Mouse (Mus musculus) lung, postnatal 14 days (tissue): ENCODE data around the gene Tbx2.

ENCODE experiments used
- DNase-seq: peaks from one replicate; pipeline ENCODE4 v3.0.0; 2021

The Tbx2 gene

GRCm38 (mm10) chr11:85827342-85827741 lies 5.0 kb upstream of the Tbx2 start:
- no peak for DNase-seq

GRCm38 (mm10) chr11:85828691-85829519 lies 3.4 kb upstream of the Tbx2 start:
- no peak for DNase-seq

DNA sequence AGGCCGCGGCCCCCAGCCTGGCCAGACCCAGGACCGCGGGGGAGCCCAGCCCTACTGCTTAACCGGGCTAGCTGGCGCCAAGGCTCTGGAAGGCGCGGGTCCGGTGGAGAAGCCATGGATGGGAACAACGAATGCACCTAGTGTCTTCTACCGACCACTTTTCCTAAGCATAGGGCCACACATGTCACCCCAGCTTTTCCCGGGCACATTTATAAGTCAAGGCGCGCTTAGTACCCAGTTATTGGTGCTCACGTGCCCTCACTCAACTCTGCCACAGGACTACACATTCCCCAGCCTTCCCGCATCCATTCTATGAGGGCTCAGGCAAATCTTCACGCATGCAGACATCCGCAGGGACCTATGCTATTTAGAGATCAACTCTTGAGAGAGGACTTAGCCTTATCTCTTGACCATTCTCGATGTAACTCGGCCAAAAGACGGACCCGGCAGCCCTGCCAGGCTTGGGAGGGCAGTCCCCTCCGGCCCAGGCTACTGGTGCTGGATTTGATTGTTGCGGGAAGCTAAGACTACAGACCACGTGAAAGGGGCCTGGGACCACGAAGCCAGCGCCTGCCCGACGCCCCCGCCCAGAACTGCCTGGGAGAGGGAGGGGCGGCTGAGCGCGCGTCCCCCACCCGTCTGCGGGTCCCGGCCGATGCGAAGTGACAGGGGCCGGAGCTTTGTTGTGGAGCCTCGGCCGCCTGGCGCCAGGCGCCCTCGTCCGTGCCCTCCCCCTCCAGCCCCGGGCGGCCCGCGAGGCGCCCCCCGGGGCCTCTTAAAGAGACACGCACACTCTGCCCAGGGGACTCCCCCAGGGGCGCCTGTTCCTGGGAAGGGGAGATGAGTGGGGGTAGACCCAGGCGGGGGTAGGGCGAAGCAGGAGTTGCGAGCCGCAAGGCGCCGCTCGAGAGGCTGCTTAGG lies 2.6 kb upstream of the Tbx2 start:
- no peak for DNase-seq

GRCm38 (mm10) chr11:85830901-85831341 lies 1.4 kb upstream of the Tbx2 start:
- DNase-seq, result no peak

DNA sequence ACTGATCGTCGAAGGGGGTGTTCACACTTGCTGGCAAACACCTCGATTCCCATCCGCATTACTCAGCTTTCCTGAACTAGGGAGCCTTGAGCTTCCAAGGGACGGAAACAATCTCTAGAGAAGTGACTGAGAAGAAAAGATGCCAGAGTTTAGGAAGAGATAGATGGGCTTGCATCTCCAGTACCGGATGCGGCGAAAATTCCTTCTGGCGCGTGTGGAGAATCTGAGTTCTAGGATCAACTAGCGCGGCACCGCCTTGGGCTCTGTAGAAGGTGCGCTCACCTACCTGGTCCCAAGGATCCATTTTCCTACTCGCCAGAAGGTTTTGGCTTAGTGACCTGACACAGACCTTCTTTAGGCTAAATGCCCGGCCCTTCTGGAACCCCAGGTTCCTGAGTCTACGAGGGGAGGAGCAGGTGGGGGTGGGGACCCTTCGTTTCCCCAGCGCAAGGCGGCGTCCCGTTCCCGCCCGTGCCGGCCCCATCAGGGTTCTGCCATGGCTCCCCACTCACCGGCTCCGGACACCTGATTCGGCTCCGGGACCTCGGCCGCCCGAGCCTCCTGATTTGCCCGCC lies 608 bp upstream of the Tbx2 start:
- DNase-seq, result no peak

DNA sequence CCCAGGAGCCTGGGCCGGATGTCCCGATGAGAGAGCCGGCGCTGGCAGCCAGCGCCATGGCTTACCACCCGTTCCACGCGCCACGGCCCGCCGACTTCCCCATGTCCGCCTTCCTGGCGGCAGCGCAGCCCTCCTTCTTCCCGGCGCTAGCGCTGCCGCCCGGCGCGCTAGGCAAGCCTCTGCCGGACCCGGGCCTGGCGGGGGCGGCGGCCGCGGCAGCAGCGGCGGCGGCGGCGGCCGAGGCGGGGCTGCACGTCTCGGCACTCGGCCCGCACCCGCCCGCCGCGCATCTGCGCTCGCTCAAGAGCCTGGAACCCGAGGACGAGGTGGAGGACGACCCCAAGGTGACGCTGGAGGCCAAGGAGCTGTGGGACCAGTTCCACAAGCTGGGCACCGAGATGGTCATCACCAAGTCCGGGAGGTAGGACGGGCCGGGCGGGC lies 750 bp downstream of the Tbx2 start:
- no peak for DNase-seq

DNA sequence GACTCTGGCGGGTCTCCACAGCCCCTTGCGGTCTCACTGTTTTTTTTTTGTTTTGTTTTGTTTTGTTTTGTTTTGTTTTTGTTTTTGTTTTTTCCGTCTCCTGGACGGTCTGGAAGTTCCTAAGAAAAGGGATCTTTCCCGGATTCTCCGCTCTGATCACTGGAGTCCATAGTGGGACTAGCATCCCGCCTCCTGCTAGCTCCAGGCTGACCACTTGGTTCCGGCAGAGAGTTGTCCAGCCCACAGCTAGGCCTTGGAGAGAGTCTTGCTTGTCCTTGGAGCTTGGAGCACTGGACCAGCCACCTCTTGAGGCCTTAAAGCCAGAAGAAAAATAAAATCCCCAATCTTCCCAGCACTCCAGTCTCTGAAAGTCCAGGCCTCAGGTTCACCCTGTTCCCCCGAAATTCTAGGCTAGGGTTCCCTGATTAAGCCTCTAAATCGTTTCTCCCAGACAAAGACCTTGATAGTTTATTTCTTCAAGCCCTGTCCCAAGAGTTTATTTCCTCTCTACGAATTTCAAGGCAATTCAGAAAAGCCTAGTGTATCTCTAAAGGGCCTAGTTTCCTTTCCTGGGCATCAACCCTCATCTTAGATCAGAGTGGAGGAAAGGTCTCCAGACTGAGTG lies 1.5 kb downstream of the Tbx2 start:
- DNase-seq, result no peak

DNA sequence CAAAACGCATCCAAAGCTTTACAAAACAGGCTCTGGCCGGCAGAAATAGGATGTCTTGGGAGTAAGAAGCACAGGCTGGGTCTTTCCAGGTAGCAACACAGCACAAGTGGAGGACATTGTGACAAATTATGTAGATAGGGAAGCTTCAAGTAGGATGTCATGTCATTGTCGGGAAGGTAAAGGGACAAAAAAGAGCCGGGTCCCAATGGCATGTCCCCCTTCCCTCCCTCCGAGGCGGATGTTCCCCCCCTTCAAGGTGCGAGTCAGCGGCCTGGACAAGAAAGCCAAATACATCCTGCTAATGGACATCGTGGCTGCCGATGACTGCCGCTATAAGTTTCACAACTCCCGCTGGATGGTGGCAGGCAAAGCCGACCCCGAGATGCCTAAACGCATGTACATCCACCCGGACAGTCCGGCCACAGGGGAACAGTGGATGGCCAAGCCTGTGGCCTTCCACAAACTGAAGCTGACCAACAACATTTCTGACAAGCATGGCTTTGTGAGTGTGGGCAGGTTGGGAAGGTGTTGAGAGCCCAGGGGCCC lies 2.1 kb downstream of the Tbx2 start:
- no peak for DNase-seq

- DNase-seq, result no peak
These were observed 2.8 kb downstream of the Tbx2 start for GRCm38 (mm10) chr11:85835001-85835752.

DNA sequence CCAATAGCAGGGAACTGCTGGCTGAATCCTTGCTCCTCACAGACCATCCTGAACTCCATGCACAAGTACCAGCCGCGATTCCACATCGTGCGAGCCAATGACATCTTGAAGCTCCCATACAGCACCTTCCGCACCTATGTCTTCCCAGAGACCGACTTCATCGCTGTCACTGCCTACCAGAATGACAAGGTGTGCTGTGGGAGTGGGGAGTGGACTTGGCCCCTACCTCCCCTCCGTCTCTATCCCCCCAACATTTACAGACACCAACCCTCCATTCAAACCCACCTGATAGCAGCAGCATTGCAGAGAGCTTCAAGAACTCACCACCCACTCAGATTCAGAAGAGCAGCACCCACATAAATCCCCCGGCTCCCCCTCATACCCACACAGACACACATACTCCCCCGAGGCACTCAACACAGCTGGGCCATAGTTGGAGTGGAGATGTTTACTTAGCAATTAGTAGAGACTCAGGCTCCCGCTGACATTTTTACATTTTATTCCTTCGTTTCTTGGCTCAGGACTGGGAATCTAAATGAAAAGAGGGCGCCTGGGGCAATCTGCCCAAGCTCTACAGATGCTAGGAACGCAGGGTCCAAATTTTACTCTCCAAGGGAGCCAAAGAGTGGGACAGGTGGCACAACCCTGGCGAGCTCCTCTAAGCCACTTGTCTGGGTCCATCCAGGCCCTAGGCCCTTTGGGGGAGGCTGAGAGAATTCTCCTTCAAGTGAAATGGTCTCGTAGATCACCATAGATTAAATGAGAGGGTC lies 3.6 kb downstream of the Tbx2 start:
- no peak for DNase-seq

DNA sequence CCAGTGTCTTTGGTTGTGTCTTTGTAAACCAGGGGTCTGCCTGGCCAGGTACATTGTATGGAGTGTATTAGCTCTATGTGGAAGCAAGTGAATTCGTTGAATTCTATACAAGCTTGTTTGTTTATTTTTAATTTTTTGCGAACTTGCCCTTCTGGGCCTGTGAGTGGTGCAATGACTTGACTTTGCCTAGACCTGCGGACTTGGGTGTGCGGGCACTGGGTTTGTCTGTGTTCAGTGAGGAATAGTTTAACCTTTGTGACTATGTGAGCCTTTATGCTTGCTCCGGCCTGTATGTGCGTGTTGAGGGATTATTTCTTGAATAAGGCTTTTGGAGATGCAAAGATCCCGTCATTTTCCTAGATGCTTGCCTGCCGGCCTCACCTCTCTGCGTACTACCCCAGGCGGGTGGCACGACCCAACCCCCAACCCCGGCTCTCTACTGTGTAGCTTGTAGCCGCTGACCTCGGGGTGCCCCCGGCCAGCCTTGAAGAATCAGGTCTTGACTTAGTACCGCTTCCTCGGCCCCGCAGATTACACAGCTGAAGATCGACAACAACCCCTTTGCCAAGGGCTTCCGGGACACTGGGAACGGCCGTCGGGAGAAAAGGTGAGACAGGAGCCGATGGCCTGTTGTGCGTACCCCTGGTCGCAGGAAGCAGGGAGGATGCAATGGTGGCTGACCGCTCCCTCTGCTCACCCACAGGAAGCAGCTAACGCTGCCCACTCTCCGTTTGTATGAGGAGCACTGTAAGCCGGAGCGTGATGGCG lies 4.4 kb downstream of the Tbx2 start:
- DNase-seq, result no peak

GRCm38 (mm10) chr11:85837291-85837647 lies 4.9 kb downstream of the Tbx2 start:
- no peak for DNase-seq

- no peak for DNase-seq
These were observed 5.5 kb downstream of the Tbx2 start for GRCm38 (mm10) chr11:85837648-85838423.

GRCm38 (mm10) chr11:85838424-85839257 lies 6.3 kb downstream of the Tbx2 start:
- DNase-seq, result no peak

DNA sequence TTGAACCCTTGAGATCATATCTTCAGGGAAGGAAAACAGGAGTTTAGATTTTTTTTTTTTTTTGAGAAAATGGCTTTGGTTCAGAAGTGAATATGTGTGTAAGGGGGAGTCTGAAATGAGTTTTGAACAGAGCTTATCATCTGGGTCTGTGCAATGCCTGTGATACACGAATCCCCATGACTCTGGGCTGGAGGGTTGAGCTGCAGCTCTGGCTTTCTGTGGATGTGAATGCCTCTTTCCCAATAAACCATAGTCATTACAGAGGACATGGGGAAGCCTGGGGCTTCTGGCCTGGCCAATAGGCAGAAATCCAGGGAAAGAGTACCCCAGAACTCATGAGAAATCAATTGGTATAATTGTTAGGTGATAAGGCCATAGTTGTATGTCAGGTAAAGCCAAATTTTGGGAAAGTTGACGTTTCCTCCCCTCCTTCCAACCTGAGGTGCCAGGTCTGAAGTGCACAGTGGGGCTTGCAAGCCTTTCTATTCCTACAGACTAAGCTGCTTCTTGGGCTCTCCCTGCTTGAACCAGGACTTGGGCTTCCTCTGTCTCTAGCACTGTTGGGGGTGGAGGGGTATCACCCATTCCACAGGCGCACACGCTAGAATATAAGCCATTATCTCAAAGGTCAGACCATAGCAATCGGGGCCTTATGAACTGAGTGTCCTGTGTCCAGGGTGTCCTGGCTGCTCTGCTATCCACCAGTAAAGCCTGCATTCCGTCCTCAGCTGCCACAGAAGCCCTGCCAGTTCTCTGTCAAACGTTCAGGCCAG lies 7.1 kb downstream of the Tbx2 start:
- no peak for DNase-seq

DNA sequence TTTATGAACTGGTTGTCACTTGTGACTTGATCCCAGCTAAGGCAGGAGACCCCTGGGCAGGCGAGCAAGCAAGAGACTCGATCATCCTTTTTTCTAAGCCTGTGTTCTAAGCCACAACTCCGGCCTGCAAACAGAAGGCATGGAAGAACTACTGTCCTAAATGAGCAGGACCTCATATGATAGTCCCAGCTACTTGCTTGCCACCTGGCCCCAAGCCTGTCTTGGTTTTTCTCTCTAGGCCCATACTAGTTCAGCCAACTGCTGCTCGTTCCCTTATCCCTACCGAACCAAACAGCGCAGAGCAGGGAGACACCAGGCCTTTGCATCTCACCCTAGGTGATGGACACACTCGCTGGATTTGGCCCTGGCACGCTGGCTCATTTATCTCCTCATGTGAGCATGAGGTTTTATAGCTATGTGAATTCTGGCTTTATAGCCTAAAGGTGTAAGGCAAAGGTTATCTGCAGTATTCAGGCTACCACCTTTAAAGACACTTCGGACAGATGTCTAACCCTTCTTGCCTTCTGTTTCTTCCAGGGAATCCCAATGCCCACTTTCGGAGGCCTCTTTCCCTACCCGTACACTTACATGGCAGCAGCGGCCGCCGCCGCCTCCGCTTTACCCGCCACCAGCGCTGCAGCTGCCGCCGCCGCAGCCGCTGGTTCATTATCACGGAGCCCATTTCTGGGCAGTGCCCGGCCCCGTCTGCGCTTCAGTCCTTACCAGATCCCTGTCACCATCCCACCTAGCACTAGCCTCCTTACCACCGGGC lies 7.9 kb downstream of the Tbx2 start:
- no peak for DNase-seq

- no peak for DNase-seq
These were observed 8.4 kb downstream of the Tbx2 start for GRCm38 (mm10) chr11:85840803-85841145.
